Mouse (Mus musculus): ENCODE data around the gene Arhgef28.

The Arhgef28 gene

DNA sequence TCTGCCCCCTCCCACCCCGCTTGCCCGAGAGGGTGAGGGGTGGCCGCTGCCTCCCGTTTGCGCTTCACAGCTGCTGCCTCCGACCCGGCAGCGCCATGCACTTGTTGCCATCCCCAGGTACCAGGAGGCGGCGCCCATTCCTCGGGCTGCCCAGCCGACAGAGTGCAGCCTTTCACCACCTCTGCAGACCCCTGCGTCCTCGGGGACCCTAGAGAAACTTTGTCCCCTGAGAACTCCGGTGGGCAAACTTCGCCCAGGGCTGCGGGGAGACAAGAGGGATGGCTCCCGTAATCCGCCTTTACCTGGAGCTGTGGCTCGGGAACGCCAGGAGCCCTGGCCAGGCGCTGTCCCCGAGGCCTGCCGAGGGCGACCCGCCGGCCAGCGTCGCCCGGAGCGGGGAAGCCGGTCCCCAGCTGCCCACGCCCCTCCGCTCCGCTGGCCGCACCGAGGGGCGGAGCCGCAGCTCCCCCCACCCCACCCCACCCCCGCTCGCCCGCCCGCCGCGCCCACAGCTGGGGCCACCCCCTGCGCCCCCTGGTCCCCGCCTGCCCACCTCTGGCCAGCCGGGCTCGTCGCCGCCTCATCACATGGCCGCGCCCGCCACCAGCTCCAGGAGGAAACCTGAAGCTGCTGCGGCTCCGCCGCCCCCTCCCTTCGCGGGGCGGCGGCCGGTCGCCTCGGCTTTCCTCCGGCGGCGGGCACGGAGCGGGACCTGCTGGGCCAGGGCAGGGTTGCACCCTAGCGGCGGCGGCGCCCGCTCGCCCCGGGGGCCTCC is at the start of gene Arhgef28:
TSS of gene Arhgef28 (minus strand) at position 669 of the 775 bp plus-strand sequence.
- peak; percentile 89 for DNase-seq (ENCODE audit: low spot score)

DNA sequence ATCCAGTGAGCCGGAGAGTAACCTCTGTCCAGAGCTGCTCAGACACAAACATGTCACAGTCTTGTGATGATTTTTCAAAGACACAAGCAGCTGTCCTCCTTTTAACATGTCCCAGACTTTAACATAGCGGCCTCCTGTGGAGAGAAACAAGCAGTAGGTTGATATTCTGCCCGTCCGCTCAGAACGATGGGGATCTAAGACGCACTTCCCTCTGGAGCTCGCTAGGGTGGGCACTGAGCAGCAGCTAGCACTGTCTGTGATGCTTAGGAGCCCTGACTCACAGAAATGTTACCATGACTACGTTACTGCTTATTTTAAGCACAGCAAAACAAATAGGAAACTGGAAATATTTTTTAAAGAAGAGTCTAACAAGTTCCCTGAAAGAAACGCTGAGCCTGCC is 48.7 kb upstream of the Arhgef28 start:
- no peak for DNase-seq (ENCODE audit: low spot score)

DNA sequence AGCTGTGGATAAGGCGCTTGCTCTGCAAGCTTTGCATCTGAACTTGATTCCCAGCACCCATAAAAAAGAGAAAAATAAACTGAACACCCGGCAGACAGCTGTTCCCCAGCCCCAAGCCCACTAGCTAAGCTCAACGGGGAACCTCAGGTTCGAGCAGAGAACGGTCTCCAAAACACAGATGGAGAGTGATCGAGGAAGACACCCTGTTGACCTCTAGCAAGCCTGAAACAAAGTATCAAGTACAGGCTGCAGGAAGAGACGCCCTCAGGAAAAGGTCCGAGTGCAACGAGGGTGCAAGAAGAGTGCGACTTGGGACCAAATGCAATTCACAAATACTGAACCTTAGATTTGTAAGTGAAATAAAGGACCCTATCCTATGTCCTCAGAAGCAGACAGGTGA is 43.4 kb upstream of the Arhgef28 start:
- no peak for DNase-seq (ENCODE audit: low spot score)

DNA sequence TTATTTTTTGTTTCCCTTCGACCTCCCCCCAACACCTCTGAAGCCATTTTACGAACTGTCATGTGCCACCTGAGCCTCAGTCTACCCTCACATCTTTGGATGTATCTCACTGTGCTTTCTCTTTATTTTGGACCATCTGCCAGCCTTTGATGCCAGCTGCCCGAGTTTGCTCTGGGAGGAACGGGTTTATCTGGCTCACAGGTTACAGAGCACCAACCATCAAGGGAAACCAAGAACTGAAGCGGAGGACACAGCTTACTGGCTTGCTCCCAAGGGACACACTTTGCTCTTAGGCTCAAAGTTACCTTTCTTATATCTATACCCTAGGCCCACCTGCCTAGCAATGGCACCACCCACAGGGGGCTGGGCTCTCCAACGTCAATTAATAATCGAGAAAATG is 39.1 kb upstream of the Arhgef28 start:
- DNase-seq (ENCODE audit: low spot score): no peak

DNA sequence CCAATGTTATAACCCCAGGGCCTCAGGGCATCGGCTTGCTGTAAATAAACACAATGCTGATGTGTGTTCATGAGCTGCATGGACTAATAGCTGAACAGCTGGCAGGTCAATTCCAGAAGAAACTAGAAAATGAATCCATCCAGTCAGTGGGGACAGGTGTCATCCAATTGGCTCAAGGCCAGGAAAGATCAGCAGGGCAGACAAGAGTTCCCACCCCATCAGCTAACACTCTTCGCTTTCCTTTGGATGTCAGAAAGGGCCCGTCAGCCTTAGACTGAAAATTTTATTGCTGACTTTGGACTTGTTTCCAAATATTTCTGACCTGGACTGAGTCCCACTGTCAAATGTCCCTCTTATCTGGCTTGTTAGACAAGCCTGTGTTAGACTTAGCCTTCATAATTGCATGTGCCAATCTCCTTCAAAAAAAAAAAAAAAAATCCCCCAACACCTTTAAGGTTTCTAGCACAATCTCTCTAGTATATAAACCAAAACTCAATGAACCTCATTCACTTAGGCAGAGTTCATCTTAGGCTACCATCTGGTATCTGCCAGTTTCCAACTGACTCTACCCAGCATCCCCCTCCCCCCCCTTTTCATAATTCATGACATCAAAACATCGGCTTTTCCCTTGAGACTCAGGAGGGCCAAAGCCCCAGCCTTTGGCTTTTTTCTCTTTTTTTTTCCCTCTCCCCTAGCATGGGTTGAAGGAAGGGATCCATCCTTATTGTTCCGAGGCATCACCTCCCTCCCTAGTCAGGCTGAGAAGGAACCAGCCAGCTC is 38.5 kb upstream of the Arhgef28 start:
- DNase-seq (ENCODE audit: low spot score): no peak

DNA sequence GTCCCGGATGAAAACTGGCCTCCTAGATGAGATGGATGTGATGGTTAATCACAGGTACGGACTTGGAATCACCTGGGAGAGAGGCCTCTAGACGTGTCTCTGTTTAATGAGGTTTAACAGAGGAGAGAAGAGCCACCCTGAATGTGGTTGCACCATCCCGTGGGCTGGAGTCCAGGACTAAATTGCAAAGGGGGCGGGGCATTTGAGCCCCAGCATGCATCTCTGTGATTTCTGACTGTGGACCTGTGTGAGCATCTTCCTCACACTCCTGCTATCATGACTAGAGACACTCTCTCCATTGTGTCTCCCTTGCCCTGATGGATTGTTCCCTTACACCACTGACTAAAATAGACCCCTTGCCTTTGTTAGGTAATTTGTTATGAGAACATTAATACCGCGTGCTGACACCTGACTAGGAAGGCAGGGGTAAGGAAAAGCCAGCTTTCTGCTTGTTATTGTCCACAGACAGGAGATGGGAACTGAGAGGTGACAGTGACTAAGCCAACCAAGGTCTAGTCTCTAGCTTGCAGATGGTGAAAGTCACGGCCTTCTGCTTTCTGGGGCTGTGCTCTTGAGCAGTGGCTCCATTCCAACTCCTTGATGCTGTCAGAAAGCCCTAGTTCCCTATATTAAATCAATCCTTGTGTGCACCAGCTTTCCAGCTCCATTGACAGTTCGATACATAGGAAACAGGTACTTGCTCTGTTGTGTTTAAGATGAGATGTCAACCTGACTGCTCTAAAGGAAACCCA is 35.5 kb upstream of the Arhgef28 start:
- no peak for DNase-seq (ENCODE audit: low spot score)

DNA sequence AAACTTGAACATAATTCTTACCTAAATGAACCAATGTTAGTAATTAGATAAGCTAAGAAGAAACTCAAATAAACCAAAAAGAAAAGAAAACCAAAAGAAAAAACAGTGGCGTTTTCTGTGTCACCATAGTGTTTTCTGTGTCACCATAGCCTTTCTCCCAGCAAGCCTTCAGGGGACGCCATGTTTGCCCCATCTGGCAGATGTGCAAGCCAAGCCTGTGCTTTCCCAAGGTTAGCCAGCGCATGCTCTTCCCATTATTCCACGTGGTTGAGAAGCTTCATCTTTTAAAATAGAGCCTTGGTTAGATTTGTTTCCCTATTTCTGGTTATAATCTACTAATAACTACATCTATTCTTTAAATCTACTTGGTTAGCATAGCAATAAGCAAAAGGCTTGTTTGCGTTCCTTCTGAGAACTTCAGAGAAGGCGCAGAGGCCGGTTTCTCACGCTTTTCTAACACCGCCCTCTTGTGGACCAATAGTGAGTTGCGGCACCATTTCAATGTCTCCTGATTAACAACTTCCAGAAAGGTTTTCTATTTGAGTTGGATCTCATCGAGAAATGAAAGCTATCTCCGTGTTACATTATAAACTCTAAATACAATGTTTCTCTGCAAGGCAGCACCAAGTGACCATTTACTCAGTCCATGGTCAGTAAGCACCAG is 33.9 kb upstream of the Arhgef28 start:
- peak; percentile 65 for DNase-seq (ENCODE audit: low spot score)

DNA sequence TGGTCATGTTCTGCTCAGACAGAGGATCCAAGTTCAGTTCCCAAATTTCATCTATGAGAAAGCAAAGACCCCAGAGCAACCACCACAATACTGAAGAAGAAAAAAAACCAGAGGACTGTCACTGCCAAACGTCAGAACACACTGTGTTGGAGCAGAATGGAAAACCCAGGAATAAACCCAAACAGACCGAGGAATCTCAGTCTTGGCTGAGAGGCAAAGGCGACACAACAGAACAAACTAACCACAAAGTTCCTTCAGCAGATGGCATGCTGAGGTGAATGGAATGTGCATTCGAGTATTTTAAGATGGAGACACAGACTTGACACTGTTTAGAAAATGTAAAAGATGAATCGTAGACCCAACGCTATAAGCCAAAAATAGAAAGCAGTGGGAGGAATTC is 29.2 kb upstream of the Arhgef28 start:
- DNase-seq (ENCODE audit: low spot score): no peak

DNA sequence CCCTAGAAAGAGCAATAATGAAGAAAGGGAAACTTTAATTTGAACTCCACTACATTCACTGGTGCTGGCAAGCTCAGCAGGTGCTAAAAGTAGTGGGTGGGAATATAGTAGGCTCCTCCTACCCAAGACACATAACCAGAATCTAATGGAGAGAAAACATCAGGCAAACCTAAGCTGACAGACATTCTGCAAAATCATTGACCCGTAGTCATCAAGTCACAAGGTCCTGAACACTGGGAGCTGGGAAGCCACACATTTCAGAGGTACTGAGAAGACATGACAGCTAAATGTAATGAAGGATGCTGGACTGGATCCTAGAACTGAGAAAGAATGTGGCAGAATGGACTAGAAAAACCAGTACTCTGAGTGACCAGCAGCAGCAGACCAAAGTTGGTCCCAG is 24.3 kb upstream of the Arhgef28 start:
- no peak for DNase-seq (ENCODE audit: low spot score)

DNA sequence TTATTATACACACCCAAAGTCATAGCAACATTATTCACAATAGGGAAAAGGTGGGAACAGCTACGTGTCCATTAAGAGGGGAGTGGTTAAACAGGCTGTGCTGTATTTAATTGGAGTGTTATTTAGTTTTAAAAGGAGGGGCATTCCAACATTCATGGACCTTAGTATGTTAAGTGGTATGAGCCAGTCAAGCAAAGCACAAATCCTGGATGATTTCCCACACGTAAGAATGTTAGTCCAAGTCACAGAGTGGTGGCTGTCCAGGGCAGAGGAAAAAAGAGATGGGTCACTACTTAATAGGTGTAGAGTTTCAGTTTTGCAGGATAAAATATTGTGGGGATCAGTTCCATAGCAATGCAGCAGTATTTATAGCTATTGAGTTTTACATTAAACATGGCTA is 20.0 kb upstream of the Arhgef28 start:
- DNase-seq (ENCODE audit: low spot score): no peak

DNA sequence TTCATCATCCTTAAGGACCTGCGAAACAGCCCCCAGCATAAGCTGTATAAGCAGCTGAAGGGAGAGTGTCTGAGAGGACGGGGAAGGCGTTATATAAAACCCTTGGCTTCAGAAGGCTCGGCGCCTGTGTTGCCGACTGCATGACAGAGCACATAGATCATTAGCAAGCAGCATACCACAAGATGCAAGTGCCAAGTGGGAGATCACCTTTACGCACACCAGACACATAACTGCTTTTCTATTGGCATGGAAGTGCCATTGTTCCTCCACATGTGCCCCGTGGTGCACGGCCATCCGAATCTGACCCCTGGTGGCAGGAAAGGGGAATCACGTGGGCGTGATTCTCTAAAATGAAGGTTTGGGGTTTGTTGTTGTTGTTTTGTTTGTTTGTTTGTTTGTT is 16.6 kb upstream of the Arhgef28 start:
- DNase-seq (ENCODE audit: low spot score): peak; percentile 25

DNA sequence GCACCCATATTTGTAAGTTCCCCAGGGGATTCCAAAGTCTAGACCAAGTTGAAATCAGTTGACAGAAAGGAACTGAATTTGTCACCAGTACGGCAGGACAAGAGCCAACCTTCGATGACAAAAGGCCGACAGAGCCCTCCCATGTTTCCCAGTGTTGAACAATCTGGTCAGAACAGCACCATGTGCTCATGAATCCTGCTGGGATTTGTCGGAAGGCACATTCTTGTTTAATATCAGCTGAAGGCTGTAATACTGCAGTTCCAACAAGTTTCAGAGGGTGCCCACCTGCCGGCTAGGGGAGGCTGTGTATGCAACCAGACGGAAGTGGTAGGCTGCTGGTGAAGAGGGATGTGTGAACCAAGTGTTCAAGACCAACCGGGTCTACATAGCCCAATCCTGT is 3.9 kb upstream of the Arhgef28 start:
- DNase-seq (ENCODE audit: low spot score): no peak

DNA sequence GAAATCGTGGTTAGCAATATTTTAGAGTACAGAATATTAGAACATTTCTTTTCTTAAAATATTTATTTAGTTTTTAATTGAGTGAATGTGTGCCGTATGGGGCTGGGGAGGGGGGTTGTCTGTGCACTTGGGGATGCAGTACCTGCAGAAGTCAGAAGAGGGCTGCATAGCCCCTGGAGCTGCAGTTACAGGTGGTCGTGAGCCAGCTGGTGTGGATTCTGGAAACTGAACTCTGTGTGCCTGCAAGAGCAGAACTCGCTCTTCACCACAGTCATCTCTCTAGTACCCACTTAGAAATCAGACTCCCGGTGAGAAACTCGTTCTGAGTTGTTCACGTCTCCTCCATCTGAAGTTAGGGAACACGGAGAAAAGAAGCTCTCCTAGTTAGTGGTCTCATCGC is 2.6 kb upstream of the Arhgef28 start:
- no peak for DNase-seq (ENCODE audit: low spot score)

DNA sequence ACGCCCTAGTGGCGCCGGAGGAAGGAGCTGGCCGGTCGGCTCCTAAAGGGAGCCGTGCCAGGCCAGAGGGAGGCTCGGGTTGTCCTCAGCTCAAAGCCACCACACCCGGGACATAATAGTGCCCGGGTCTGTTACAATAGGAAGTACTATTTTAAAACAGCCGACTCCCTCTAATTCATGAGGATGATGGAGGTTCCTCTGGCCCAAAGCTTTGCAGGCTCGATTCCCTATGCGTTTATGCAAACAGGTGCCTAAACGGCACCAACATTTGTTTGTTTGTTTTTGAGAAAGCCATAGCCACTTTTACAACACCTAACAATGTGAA is 269 bp upstream of the Arhgef28 start:
- no peak for DNase-seq (ENCODE audit: low spot score)

DNA sequence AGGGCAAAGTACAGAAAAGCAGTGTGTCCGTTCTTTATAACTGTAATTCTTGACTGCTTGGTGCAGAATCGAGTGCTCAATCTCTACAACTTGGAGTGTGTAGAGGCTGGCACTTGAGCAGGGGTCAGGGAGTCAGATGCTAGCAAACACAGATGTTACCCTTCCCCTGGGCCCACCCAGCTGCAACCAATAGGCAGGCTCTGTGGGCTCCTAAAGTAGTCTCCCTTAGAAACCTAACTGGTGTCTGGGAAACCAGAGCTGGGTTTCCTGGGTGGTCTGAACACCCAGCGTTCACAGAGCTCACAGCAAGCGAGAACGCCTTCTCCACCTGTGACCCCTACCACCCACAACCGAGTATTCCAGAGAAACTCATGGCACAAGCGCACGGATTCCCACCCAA is 1.1 kb downstream of the Arhgef28 start:
- DNase-seq (ENCODE audit: low spot score): no peak

DNA sequence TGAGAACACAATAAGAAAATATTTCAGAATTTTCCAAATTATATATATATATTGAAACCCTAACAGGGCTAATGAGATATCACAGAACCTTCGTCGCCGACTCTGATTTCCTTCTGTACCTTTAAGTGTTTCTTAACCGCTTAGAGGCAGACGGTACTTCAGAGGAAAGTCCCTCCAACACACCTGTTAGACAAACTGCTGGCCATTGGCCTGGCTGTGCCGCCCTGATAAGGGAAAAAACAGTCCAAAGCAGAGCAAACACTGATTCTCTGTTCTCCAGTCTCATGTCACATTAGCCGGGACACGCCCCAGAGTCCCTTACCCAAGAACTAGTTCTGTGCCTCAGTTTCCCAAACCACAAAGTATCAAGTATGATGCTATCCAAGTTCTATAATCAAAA is 1.9 kb downstream of the Arhgef28 start:
- DNase-seq (ENCODE audit: low spot score): no peak

DNA sequence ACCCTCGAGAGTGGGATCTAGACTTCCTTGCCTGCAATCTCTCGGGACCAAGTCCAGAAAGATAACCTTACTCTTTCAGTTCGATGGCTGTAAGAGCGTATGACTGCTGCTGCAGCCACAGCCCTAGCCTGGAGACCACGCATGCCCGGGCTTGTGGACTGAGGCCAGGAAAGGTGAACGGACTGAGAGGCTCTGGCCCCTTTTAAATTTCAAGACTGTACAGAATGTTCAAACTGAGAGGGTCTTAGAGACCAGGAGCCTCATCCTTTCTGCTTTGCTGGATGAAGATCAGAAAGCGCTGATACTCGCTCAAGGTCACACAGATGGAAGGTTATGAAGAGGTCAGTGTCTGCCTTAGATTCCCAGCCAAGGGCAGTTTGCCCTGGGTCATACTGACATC is 4.8 kb downstream of the Arhgef28 start:
- no peak for DNase-seq (ENCODE audit: low spot score)

DNA sequence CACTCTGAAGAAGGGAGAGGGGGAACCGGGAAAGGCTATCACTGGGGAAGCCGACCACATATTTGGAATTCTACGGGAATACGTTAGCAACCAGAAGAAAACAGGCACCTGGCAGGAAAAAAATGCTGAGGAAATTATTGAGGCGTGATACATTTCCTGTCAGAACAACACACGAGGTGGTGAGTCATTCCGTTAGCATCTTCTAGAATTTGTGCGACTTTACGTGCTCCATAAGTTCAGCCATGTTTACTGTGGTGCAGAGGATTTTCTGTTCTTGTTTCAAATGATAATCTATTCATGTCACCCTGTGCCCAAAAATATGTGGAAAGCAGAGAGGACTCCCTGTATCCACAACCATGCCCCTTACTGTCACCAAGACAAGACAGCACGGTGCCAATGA is 13.6 kb downstream of the Arhgef28 start:
- no peak for DNase-seq (ENCODE audit: low spot score)

DNA sequence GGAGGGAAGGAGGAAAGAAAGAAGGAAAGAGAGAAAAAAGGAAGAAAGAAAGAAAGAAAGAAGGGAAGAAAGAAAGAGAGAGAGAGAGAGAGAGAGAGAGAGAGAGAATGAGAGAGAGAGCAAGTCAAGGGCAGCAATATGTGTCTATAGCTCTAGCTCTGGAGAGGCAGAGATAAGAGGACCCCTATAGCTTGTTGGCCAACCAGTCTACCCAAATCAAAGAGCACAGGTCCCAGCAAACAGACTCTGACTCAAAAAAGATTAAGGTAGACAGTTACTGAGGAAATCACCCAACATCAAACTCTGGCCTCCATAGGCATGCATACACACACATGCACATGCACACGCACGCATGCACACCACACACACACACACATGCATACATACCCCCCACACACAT is 17.7 kb downstream of the Arhgef28 start:
- DNase-seq (ENCODE audit: low spot score): no peak

DNA sequence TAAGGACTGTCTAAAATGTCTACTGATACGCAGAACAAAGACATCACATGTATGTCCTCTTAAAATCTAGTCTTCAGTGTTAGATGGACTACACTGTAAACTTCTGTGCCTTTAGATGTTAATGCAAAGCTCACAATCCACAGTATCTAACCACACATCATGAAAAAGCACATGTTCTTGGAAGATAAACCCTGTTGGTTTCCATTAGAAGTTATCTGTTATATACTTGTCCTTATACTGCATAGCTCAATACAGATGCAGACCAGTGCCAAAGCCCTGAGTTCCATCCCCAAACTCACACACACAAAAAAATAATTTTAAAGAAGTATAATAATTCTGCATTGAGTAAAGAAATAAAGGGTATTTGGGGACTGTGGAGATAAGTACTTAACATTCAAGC is 18.3 kb downstream of the Arhgef28 start:
- no peak for DNase-seq (ENCODE audit: low spot score)

DNA sequence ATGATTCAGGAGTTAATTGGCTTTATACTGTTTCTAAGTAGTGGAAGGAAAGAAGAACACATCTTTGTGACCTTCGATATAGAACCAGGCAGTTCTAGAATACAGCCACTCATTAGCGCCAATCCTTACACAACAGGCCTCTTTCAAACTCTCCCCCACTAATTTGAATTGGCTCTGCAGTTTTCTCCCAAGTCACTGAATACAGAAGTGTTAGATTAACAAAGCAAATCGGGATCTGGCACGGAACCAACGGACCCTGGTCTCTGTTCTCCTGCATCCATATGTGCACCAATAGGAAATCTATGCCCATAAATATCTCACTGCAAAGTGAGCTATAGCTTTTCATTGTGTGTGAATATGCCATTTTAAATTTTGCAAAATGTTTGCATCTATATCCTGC is 20.1 kb downstream of the Arhgef28 start:
- DNase-seq (ENCODE audit: low spot score): no peak

DNA sequence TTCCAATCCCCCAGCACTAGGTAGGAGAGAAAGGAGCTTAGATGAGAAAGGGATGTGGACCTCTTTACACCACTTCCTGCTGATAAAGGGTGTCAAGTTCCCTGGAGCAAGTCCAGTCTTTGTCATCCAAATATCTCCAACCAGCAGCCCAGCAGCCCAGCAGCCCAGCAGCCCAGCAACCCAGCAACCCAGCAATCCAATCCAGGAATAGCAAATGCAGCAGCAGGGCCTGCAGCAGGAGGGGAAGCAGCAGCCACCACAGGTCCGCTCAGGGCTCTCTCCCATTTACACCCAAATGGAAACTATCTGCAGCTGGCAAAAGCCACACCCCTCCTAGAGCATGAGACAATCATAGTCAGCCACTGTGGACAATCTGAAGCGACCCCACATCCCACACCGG is 21.6 kb downstream of the Arhgef28 start:
- no peak for DNase-seq (ENCODE audit: low spot score)

All from ovary, postnatal 36 days (tissue).